In genomic region chr14:105730786-105731185, GRCm38 (mm10) we compare ENCODE assay signal across 8 mouse cellular contexts.
DNase-seq lines count a peak whose midpoint lies in the region; ATAC-seq lines count a peak whose summit lies in the region.

No protein-coding gene starts in this region.

- no peaks in the 10 kb centered on the region for H3K27me3 ChIP-seq in heart, embryonic 14.5 days (ENCODE audit: control insufficient read depth, insufficient read depth, low read length)

- H3K27ac ChIP-seq in heart, embryonic 14.5 days (replicated peaks in 1 of 2; ENCODE audit: control insufficient read depth in 1 of 2, insufficient read depth in 1 of 2, low read depth in 2 of 2, low read length in 2 of 2) = peak overlapping the region; percentile 41 to 98; a peak in 3 of 4 replicates

- H3K36me3 ChIP-seq in heart, embryonic 14.5 days (ENCODE audit: control insufficient read depth, insufficient read depth, low read length) = no peaks in the 10 kb centered on the region

- H3K4me3 ChIP-seq in heart, embryonic 14.5 days (ENCODE audit: control insufficient read depth in 1 of 2, insufficient read depth in 1 of 2, low read depth in 1 of 2, low read length in 2 of 2) = 0 out of 4 replicates have a peak overlapping the region, but pooled peaks of 1 of the 2 experiments have one; percentile 43

- H3K9me3 ChIP-seq in heart, embryonic 14.5 days (ENCODE audit: control insufficient read depth, low read length) = no peaks in the 10 kb centered on the region

- H3K4me2 ChIP-seq in heart, embryonic 14.5 days (ENCODE audit: low read length) = peak overlapping the region; percentile 75

- H3K4me1 ChIP-seq in heart, embryonic 14.5 days (ENCODE audit: control insufficient read depth in 2 of 2, insufficient read depth in 2 of 2, low read length in 2 of 2) = peaks cover 10 to 17% of the 10 kb centered on the region in 2 experiments

- DNase-seq in ovary, postnatal 36 days (ENCODE audit: low spot score) = peak; percentile 23
- no peak for DNase-seq in ovary, postnatal 10 days (ENCODE audit: low spot score)
- DNase-seq in cerebellum, postnatal 25 days = peak; percentile 67 to 81
- DNase-seq in kidney, postnatal 14 days = peak; percentile 46
- DNase-seq in mesoderm, embryonic 11.5 days (ENCODE audit: low read depth, low spot score) = peak; percentile 48
- DNase-seq in urinary bladder, postnatal 4 days (ENCODE audit: low spot score in 2 of 2) = no peak
- no peak for DNase-seq in frontal cortex, postnatal 25 days (ENCODE audit: low spot score in 2 of 2)

- 5% methylated on average over 4 of the region's 4 CpGs for WGBS in heart, embryonic 14.5 days

- H3K9ac ChIP-seq in heart, embryonic 14.5 days (ENCODE audit: low read length) = peak overlapping the region; percentile 75

- 0 out of 2 replicates have a peak, but pooled peaks have one; percentile 42 for ATAC-seq in heart, embryonic 14.5 days (ENCODE audit: insufficient number of reproducible peaks, insufficient read depth, low FRiP score, low read depth)

Comparison
In these comparisons a context has a peak if more than half of its experiments do, and no peak if none do; other contexts are left out.
1. DNase-seq: peak in ovary, postnatal 36 days (single experiment), cerebellum, postnatal 25 days (2 of 2), kidney, postnatal 14 days (single experiment) and mesoderm, embryonic 11.5 days (single experiment); none in ovary, postnatal 10 days (single experiment), urinary bladder, postnatal 4 days (0 of 2) and frontal cortex, postnatal 25 days (0 of 2).